Mouse (Mus musculus) testis, postnatal 14 days (tissue): ENCODE measurements around the gene Kcnd3.

Source experiments
- DNase-seq: peaks from one replicate; pipeline ENCODE4 v3.0.0; 2021; ENCODE audit warnings: low spot score

The Kcnd3 gene

DNA sequence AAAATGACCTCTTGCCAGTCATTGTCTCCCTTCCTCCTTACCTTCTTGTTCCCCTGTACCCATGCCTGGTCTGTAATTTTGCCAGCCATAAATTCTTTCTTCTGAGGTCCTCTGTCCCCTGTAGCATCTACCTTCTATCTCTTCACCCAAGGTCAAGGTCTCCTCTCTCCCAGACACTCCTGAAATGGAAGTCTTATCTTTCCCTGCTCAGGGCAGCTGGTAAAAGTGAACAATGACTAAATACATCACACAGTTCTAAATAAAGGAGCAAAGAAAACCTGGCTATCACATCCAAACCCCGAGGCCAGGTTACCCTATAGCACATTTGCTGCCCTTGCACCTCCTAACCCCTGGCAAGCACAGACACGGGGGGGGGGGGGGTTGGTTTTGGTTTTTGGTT is 208.4 kb downstream of the Kcnd3 start:
- no peak for DNase-seq

GRCm38 (mm10) chr3:105663043-105663442 is 210.9 kb downstream of the Kcnd3 start:
- no peak for DNase-seq

DNA sequence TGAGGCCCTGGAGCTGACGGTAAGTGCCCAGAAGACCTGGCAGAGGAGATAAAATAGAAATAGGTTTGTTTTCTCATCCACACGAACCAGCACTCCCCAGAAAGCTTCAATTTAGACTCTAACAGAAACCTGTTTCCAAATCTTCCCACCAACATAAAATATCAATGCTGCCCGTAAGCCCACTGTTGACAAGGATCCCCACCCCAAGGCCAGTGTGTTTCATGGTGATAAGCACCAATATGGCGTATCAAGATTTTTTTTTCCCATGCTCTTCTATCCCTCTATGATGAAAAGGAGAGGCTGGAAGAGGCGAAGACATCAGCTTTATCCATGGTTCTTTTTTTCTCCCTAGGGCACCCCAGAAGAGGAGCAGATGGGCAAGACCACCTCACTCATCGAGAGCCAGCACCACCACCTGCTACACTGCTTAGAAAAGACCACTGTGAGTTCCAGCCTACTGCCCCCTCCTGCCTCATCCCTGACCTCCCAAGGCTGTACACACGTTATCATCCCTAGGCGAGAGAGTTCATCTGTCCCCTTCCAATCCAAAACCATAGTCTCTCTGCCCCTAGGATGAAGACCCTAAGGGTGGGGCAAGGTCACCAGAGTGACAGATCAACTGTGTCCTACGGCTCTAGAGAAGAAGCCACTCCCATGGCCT is 213.1 kb downstream of the Kcnd3 start:
- DNase-seq: no peak

- no peak for DNase-seq
Measured at GRCm38 (mm10) chr3:105666996-105667523, 214.9 kb downstream of the Kcnd3 start.

- DNase-seq: no peak
Measured at GRCm38 (mm10) chr3:105668161-105668560, 216.0 kb downstream of the Kcnd3 start.

DNA sequence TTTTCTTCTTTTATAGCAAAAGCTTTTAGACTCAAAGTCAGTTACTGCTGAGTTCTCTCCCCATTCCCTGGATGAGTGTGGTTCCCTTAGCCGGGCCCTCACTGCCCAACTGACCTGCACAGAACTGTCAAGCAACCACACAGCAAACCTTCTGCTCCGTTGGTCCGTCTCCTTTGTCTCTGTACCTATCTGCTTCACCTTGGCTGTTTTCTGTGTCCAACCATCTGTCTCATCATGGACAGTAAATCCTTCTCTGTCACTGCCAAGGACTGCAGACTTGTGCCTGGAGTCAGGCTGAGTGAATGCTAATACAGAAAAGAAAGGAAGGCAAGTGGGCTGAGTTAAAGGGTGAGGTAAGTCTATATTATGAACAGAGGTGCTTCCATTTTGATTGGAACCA is 217.6 kb downstream of the Kcnd3 start:
- no peak for DNase-seq

- DNase-seq: no peak
Measured at GRCm38 (mm10) chr3:105670801-105671200, 218.7 kb downstream of the Kcnd3 start.

DNA sequence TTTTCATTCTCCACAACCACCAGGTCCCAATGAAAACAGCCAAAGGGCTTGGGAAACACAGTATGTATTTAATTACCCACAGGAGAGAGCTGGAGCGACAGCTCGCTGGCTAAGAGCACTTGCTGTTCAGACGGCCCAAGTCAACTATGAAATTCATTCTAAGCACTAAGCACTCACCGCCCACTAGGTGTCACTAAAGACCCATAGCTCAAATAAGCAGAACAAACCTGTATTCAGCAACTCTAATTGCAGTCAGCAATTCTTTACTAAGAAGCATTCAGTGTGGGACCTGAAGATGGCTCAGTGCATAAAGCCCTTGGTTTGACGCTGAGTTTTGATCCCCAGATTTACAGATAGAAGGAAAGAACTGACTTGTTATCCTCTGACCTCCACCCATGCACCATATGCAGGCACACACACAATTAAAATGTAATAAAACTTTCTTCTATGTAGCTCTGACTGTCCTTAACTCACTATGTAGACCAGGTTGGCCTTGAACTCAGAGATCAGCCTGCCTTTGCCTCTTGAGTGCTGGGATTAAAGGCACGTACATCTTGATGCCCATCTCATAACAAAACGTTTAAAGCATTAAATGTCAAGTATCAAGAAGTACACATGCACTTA is 222.6 kb downstream of the Kcnd3 start:
- DNase-seq: peak; percentile 40

- DNase-seq: no peak
Measured at GRCm38 (mm10) chr3:105675932-105676331, 223.8 kb downstream of the Kcnd3 start.

DNA sequence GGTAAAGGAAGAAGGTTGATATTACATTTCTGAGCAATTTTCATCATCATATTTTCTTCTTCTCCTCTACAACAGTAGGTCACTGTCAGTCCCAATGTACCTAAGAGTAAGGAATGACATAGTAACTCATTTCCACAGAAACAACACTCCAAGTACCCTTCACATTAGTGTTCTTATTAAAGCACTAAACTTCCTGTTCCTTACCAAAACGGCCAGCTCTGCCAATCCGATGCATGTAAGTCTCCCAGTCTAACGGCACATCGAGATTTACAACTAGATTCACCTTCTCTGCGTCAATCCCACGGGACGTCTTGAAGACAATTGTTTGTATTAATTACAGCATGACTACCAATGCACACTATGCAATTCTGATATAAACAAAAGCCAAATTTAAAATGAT is 228.2 kb downstream of the Kcnd3 start:
- no peak for DNase-seq

DNA sequence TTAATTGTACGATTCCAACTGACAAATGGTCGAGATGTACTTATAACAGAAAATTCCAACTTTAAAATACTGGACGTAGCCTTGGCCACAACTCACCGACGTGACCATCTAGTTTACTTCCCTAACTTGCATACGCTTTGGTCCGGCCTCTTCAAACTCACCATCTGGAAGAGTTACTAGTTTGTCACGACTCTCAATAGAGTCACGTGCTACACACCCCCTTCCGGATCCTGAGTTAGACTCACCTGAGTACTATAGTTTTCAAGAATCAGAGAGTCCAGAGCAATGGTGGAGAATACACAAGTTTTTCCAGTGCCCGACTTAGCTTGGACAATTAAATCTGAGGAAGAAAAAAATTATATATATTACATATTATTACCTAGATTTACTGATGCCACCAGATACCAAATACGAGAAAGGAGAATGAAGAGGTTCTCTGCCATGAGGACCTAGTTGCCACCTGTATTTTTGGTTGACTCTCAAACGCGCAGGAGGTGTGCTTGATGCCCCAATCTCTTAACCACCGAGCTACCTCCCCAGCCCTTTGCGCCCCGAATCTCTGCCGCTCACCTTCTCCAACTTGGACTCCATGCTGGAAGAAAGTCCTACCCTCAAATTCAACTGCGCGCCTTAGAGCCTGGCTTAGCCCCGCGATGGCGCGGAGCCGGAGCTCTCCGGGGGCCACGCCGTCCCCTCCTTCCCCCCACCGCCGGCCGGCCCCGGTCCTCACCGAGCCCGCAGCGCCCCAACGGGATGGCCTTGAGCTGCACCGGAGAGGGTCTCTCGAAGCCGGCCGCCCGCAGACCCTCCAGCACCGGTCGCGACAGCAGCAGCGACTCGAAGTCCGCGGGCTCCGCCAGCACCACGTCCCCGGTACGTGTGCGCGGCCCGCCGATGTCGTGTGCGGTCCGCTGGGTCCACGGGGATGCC is 234.5 kb downstream of the Kcnd3 start:
- DNase-seq: no peak

GRCm38 (mm10) chr3:105687324-105688060 is 235.4 kb downstream of the Kcnd3 start, which contains the start of gene Ddx20:
Ddx20 (minus strand) TSS chr3:105687574.
- peak; percentile 98 for DNase-seq

DNA sequence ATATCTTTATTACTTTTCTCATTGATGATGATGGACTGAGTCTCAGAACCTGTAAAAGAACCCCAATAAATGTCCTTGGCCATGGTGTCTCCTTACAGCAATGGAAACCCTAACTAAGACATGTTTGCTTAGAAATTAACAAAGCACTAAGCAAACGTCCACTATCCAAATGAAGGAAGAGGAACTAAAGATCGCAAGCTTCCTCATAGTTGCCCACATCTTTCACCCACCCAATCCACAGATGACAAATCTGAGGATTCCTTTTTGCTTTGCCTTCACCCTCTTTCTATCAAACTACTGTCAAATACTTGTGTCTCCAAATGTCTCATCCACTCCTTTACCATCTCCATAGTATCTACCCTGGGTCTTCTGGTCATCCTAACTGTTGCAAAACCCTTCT is 236.4 kb downstream of the Kcnd3 start:
- DNase-seq: no peak

GRCm38 (mm10) chr3:105693327-105694080 is 241.4 kb downstream of the Kcnd3 start:
- DNase-seq: no peak

GRCm38 (mm10) chr3:105695476-105696386 is 243.6 kb downstream of the Kcnd3 start:
- DNase-seq: no peak

- no peak for DNase-seq
Measured at GRCm38 (mm10) chr3:105696387-105697147, 244.4 kb downstream of the Kcnd3 start.

GRCm38 (mm10) chr3:105697148-105697441 is 245.0 kb downstream of the Kcnd3 start:
- no peak for DNase-seq

- no peak for DNase-seq
Measured at GRCm38 (mm10) chr3:105698311-105698710, 246.2 kb downstream of the Kcnd3 start.

DNA sequence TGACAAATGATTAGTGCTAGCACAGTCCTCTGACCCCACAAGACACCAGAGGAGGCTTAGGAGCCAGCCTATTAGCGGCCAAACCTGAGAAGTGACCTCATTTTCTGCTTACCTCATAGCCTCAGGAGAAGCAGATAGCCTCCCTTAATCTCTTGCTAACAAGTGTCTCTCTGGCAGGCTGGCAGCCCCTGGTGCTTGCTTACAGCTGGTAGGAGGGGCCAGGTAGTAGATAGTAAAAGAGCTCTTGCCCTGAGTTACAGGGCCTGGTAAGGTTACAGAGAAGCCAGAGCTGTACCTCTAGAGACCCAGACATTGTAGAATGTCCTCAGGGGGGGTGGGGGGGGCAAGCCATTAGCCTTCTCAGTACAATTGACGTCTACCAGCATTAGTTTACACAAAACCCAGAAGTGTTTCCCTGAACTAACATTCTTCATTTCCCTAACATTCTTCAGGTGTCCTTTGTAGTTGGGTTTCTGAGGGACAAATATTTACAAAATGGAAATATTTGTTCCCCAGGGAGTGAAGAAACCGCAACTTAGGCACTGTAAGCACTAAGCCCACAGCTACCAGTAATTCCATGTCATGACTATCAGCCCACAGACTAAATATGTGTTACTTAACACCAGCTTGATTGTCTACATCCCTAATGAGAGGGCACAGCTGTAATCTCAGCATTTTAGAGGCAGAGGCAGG is 247.3 kb downstream of the Kcnd3 start:
- no peak for DNase-seq
